Mouse (Mus musculus) mesoderm, embryonic 11.5 days (tissue): ENCODE data around the gene Cabp2.
"Not testable (repeated sequence)": the region's sequence is repeated elsewhere in the genome, so short reads cannot be mapped to it uniquely, and the experiment has no call there.

Source experiments
- DNase-seq: peaks from one replicate; pipeline ENCODE4 v3.0.0-alpha.2; 2012; ENCODE audit warnings: low read depth, low spot score

The Cabp2 gene

DNA sequence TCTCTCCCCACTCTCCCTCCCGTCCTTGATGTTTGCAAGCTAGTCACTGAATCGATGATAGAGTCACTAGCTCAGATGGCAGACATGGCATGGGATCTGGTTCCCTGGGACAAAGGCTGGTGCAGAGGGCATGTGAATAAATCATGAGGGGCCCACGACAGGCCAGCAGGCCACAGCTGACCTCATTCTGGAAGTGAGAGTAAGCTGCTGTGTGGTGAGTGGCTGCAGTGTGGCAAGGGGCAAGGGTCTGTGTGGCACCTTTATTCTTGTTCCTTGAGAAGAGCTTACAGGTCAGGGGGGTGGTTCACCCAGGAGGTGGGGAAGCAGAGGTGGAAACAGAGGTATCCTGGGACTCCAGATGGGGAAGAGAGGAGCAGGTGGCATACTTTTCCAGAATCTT lies at the start of gene Cabp2:
Gene Cabp2, plus strand, starts transcription at position 185 of the 400 bp plus-strand sequence.
- DNase-seq, result no peak

DNA sequence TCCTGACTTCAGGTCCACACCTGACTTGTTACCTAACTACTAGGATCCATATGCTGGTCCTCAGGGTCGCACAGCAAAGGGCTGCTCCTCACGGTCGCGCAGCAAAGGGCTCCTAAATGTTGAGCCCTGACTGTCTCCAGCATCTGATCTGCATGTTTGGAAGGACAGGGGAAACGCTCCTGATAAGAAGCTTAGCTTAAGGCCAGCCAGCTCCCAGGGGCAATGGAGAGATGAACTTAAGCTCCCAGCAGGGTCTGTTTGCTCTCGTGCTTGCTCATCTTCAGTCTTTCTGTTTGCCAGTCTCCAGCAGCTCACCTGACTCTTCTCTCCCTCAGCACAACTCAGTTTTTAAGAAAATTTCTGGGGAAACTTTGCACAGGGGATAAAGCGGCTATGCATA lies 48.7 kb upstream of the Cabp2 start:
- DNase-seq, result no peak

DNA sequence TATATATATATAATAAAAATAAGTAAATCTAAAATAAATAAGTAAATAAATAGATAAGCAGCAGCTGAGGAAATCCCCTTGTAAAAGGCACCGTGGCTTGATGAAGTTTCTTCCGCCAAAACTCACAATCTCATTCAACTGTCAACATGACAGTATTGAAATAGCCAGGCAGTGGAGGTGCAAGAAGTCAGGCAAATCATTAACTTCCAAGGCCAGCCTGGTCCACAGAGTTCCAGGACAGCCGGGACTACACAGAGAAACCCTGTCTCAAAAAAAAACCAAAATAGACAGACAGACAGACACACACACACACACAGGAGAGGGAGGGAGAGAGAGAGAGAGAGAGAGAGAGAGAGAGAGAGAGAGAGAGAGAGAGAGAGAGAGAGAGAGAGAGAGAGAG lies 48.1 kb upstream of the Cabp2 start:
- no peak for DNase-seq

DNA sequence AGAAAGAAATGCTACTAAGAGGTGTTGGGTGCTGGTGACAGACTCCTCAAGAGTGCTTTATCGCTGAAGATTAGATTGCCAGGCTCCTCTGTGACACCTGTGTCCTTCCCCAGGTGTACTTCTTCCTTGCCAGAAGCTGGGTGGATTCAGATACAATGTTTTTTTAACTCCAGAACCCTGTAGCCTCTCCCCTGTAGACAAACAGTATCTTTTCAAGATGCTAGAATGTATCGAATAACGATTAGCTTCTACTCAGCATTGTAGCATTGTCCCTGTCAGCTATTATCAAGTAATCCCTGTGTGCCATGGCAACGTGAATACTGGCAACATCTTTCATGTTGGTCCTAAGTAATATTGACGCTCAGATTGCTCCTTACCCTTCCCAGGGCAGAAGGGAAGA lies 47.6 kb upstream of the Cabp2 start:
- no peak for DNase-seq

DNA sequence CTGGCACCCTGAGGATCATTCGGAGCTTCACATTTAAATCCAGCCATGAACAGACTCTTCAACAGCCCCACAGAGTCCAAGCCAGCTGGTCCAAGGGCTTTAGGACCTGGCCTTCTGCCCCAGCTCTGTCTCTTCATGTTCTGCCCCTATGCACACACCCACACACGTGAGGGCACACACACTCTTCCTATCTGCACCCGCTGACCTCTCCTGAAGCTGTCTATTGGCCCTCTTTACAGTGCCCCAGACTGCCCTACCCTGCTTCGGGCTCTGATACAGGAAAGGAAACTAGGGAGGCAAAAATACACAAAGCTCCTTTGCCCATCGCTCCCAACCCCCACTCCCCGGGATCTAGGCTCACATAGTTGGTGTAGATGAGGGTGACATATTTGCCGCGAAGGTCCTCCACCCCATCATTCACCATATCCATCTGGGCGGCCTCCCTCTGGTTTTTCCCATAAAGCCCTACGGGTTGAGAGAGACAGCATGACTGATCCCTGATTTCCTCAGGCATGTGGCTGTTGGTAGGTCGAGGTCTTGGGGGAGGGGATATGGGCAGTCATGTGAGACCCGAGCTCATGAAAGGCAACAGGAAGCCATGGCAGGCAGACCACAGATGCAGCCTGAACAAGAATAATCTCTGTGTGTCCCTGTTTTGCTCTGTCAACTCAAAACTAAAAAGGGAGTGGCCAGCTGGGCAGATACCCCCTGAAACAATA lies 44.9 kb upstream of the Cabp2 start:
- peak; percentile 54 for DNase-seq

DNA sequence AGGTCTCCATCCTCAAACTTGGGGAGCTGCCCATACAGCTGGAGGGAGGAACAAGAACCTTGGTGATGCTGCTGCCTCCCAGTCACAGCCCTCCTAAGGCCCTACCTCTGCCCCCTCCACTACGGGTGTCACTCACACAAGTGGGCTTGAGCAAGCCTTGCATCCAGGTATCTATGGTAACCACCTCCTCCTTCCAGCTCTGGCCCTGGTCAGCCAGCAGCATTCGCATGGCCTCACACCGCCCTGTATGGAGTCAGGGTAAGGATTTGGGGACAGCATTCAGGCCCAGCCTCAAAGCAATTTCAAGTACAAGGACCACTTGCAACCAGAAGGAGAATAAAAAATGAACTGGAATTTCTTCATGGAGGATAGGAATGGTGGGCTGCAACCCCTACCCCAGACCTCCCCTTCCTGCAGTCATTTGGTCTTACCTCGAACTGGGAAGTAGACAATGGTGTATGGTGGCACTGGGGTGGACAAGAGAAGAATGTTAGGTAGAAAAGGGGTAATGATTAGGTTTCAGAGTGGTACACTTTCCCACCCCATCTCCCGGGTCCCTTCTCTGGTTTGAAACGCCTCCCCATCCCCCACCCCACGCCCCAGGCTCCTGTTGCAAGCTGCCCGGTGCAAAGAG lies 44.1 kb upstream of the Cabp2 start:
- not testable (repeated sequence) for DNase-seq

DNA sequence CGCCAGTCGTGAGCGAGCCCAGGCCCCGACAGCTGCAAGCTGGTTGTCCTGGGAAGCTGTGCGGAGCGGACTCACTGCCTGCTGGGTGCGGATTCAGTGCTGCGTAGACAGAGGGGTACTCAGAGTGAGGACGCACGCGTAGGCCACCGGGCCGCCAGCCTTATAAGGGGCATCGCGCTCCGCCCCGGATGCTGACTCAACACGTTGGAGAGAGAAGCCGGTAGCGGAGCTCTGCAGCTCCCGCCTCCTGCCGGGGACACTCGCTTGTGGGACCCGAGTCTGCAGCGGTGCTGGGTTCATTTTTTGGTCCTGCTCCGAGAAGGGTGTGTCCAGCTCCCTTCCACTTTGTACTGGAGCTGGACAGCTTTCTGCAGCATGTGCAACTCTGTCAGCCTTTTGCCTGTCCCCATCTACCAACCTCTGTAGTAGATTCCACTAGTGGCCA lies 43.6 kb upstream of the Cabp2 start, which contains the start of gene Gstp1:
Gene Gstp1, minus strand, starts transcription at position 198 of the 445 bp plus-strand sequence.
- DNase-seq, result peak; percentile 91

DNA sequence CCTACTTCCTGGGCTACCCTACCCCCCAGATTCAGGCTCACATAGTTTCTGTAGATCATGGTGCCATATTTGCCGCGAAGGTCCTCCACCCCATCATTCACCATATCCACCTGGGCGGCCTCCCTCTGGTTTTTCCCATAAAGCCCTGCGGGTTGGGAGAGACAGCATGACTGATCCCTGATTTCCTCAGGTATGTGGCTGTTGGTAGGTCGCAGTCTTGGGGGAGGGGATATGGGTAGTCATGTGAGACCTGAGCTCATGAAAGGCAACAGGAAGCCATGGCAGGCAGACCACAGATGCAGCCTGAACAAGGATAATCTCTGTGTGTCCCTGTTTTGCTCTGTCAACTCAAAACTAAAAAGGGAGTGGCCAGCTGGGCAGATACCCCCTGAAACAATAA lies 40.4 kb upstream of the Cabp2 start:
- not testable (repeated sequence) for DNase-seq

DNA sequence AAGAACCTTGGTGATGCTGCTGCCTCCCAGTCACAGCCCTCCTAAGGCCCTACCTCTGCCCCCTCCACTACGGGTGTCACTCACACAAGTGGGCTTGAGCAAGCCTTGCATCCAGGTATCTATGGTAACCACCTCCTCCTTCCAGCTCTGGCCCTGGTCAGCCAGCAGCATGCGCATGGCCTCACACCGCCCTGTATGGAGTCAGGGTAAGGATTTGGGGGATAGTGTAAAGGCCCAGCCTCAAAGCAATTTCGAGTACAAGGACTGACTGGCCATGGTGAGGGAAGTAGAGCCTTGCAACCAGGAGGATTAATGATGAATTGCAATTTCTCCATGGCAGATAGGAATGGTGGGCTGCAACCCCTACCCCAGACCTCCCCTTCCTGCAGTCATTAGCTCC lies 39.9 kb upstream of the Cabp2 start:
- not testable (repeated sequence) for DNase-seq

DNA sequence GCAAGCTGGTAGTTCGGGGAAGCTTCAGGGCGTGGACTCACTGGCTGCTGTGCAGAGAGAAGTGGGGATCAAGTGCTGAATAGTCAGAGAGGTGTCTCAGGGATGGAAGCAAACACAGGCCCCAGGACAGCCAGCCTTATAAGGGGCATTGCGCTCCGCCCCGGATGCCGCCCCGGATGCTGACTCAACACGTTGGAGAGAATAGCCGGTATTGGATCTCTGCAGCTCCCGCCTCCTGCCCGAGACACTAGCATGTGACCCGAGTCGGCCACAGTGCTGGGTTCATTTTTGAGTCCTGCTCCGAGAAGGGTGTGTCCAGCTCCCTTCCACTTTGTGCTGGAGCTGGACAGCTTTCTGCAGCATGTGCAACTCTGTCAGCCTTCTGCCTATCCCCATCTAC lies 39.3 kb upstream of the Cabp2 start:
- DNase-seq, result no peak

DNA sequence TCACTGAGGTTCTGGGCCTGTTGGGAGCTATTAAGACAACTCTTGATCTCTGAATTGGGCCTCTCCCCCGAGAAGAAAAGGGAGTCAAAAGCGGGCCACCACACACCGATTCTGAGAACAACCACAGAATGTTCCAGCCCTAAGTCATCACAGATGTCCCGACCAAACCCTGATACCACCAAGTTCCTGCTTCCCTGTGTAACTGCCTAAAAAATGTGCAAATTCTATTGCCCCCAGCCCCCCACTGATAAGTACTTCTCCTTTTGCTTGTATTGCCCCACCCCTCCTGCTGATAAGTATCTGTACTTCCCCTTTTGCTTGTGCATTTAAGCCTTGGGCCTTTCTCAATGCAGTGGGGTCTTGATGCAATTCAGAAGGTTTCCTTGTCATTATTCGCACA lies 37.3 kb upstream of the Cabp2 start:
- not testable (repeated sequence) for DNase-seq

DNA sequence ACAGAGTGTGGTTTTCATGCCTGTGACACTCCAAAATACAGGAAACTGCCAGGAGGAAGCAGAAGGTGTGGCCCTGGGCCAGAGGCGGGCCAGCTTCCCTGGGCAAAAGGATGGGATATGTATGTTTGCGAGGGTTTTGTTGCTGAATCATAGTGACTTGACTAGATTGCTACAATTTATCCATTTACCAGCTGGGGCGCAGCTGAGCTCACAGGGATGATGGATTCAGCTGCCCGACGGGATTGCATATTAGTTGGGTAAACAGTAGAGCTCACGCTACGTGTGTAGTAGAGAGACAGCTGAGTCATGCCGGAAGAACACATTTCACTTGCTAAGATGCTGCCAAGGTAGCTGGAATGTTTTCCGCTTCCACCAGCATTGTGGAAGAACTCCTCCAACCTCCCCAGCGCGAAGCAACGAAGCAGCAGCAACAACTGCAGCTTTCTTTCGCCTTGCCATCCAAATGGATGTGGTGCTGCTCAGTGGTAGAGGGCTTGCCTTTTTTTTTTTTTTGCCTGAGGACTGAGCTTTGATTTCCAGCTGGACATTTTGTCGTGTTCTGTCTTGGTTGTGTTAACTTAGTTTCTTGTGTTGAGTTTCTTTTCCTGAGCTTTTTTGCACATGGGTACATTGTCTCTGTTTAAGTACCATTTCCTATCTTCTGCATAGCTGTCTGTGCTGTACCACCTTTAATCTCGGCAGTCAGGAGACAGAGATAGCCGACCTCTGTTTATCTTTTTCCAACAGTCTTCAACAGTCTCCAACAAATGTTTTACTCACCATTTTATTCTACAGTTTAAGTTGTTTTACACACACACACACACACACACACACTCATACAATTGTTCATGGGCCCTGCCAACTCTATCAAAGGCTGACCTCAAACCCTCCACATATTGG lies 35.2 kb upstream of the Cabp2 start, which contains the start of gene Gstp2:
Gene Gstp2, minus strand, starts transcription at position 58 of the 900 bp plus-strand sequence.
- DNase-seq, result peak; percentile 62

DNA sequence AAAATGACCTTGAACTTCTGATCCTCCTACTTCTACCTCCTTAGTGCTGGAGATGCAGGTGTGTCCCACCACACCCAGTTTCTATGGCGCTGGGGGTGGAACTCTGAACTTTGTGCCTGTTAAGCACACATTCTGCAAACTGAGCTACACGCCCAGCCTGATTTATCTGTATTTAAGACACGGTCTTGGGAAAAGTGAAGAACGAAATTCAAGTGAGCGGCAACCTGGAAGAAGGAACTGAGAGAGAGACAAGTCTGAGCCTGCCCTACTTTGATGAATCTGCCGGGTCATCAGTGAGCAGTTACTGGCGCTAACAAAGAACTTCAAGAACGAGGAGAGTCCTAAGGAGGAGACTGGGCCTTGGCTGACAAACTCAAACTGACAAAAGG lies 34.5 kb upstream of the Cabp2 start:
- DNase-seq, result no peak

DNA sequence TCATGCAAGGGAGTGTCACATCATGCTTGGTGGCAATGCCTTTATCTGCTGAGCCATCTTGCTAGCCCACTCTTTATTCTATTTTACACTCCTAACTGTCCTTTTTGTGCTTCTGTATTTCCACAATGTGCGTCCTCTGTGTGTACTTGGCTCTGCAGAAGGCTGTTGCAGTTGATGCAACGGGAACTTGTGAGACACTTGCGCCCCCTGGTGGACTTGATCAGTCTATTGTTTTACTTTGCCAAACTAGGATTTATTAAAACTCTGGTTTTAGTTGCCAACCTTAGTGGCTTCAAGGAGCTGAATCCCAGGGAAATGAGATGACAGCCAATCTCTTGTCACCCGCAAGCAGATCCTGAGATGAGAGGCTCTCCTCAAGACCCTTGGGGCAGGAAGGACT lies 33.5 kb upstream of the Cabp2 start:
- DNase-seq, result peak; percentile 88

DNA sequence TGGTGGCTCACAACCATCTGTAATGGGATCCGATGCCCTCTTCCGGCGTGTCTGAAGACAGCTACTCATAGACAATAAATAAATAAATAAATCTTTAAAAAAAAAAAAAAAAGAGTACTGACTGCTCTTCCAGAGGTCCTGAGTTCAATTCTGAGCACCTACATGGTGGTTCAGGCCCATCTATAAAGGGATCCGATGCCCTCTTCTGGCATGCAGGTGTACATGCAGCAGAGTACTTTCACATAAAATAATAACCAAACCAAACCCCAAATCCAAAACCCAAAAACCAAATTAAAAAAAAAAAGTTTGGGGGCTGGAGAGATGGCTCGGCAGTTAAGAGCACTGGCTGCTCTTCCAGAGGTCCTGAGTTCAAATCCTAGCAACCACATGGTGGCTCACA lies 32.3 kb upstream of the Cabp2 start:
- not testable (repeated sequence) for DNase-seq

DNA sequence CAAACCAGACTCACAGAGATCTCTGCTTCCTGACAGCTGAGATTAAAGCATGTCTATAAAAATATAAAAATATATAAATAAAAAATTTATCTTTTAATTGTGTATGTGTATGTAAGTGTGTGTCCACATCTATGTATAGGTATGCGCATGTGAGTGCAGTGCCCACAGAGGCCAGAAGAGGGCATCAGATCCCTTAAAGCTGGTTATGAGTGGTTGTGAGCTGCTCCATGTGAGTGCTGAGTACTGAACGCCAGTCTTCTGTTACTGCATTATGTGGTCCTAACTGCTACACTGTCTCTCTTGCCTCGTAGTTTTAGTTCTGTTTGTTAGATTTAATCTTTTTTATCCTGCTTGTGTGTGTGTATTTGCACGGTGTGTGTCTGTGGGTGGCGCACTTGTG lies 30.4 kb upstream of the Cabp2 start:
- no peak for DNase-seq

DNA sequence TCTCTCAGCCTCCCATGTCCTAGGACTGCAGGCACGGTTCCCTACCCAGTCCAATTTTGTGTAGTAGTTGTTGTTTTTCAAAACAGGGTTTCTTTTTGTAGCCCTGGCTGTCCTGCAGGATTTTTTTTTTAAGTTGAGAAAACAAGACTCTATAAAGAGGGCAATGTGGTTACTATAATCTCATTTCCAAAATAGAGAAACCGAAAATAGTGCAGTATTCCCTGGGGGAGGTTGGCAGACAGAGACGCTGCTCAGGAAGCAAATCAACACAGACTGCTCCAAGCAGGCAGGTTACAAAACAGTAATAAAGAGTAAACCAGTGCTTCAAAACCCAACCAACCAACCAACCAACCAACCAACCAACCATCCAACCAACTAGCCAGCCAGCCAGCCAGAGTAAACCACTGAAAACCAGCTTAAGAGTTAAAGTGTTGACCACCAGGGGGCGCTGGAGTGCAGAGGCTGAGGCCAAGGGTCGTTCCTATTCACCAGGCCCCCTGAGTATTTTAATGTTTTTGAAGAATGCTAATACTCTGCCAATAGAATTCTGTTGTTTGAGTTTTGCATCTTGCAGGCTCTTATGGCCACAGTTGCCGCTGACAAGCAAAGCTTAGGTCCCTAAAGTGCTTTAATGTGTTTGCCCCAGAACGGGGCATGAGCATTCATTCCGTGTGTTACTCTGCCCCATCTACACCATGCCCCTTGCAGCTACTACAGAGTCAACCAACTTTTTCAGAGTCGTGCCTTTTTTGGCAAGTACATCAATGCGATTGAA lies 29.4 kb upstream of the Cabp2 start:
- DNase-seq, result peak; percentile 73

DNA sequence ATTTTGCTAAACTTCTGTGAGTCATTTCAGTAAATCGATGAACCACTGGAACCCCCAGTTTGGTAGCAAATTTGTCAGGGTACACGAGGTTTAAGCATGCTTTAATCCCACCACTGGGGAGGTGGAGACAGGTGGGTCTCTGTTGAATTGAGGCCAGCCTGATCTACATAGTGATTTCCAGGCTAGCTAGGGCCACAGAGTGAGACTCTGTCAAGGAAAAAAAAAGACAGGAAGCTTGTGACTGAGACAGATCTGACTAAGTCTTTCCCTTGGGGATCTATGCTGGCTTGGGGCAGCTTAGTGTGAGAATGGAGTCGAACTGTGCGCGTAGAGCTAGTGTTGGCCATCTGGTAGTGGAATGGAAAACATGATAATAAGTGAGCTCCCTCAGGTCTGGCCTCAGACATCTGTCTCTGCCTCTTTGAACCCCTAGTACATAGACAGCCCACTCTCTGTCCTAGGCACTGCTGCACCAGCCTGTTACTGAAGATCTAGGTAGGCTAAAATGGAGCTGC lies 28.8 kb upstream of the Cabp2 start:
- DNase-seq, result no peak

DNA sequence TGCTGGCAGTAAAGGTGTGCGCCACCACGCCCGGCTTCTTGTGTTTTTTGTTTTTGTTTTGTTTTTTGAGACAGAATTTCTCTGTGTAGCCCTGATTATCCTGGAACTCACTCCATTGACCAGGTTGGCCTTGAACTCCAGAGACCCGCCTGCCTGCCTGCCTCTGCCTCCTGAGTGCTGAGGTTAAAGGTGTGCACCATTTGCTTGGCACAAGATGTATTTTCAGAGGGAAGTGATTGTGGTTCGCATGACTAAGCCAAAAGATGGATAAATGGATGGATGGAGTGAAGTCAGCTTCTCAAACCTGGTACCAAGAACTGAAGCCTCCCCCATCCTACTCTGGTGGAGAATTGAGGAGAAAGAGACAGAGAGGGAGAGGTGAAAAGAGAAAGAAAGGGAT lies 26.8 kb upstream of the Cabp2 start:
- no peak for DNase-seq

DNA sequence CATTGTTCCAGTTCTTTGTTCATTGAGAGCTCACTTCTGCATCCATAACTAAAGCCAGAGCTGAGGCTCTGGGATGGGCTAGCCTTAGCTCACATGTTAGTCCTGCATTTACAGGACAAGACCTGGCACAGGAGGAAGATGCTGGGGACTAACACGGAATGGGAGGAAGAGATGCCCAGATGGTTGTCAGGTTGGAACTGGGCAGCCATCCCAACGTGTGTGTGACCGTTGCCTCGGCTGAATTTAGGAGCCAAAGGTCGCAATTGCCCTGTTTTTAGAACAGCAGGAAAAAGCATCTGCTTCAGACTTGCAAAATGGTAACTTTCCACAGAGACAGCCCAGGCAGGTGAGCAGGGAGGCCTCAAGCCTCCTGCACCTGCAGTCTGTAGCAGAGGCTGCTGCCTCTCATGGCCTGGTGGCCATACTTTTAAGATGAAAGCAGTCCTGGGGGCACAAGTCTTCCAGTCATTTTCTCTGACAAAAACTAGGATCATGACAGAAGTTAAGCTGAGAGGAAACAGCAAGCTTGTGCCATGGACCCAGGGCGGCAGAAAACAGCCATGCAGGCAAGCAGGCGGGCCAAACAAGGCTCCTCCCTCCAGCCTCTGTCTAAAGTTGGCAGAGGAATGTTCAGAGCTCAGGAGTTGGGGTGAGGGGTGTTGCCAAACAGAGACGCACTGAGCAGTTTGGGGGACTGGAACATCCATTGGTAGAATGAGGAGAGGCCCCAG lies 26.0 kb upstream of the Cabp2 start:
- no peak for DNase-seq
